Mouse (Mus musculus) heart, postnatal 0 days (tissue): ENCODE measurements around the gene Olfml2b.

Experiments used
- CTCF ChIP-seq: IDR thresholded peaks from 2 replicates; pipeline ENCODE4 v1.5.1; 2016; ENCODE audit warnings: antibody characterized with exemption, control low read depth, low read depth
- EP300 ChIP-seq: IDR thresholded peaks from 2 replicates; pipeline ENCODE4 v1.6.1; 2016; ENCODE audit warnings: antibody characterized with exemption, low read depth

GRCm38 (mm10) chr1:170718133-170718810 is 73.9 kb downstream of the Olfml2b start:
- no peak for TF ChIP-seq CTCF
- TF ChIP-seq EP300 = no peak
